In genomic region chr2:158359757-158360620, GRCm38 (mm10) we compare ENCODE assay signal across 8 mouse cellular contexts. TPM values are rescaled to one million over a fixed set of nuclear protein-coding genes. Genes with fewer than 3 reads are reported as not detected.
DNase-seq lines count a peak whose midpoint lies in the region; ATAC-seq and TF ChIP-seq lines count a peak whose summit lies in the region.

No protein-coding gene starts in this region.

- H3K36me3 ChIP-seq in lung, postnatal 0 days (ENCODE audit: insufficient read depth, low read length), result peaks cover 15% of the 10 kb centered on the region
- peaks cover 54% of the 10 kb centered on the region for H3K36me3 ChIP-seq in forebrain, embryonic 13.5 days (ENCODE audit: poor library complexity, severe bottlenecking)
- H3K36me3 ChIP-seq in limb, embryonic 11.5 days (ENCODE audit: control insufficient read depth, insufficient read depth, low read length), result peaks cover 27% of the 10 kb centered on the region

- H3K27me3 ChIP-seq in lung, postnatal 0 days (replicated peaks; ENCODE audit: insufficient read depth, low read length), result no peaks in the 10 kb centered on the region
- H3K27me3 ChIP-seq in forebrain, embryonic 13.5 days, result no peaks in the 10 kb centered on the region
- H3K27me3 ChIP-seq in limb, embryonic 11.5 days (ENCODE audit: control insufficient read depth, insufficient read depth, low read length), result no peaks in the 10 kb centered on the region

- peaks cover 8% of the 10 kb centered on the region; the same call in 1 of the 2 replicates for H3K4me1 ChIP-seq in lung, postnatal 0 days (ENCODE audit: insufficient read depth, low read depth, low read length)
- H3K4me1 ChIP-seq in lung, adult 2 months (ENCODE audit: control insufficient read depth, insufficient read depth, low read length), result peaks cover 5% of the 10 kb centered on the region
- peaks cover 28% of the 10 kb centered on the region for H3K4me1 ChIP-seq in forebrain, embryonic 13.5 days
- 0 out of 2 replicates have a peak, but pooled peaks cover 5% of the 10 kb centered on the region for H3K4me1 ChIP-seq in limb, embryonic 11.5 days (ENCODE audit: control insufficient read depth, insufficient read depth, low read length)
- peaks cover 8% of the 10 kb centered on the region; the same call in 1 of the 2 replicates for H3K4me1 ChIP-seq in olfactory bulb, adult 2 months (ENCODE audit: control insufficient read depth, insufficient read depth, low read length)

- no peak for TF ChIP-seq EP300 in lung, postnatal 0 days (IDR thresholded peaks at IDR 0.05)

- DNase-seq in lung, postnatal 0 days (ENCODE audit: low spot score), result no peak
- no peak for DNase-seq in lung, adult 2 months
- no peak for DNase-seq in limb, embryonic 11.5 days (ENCODE audit: low spot score)
- DNase-seq in ovary, postnatal 14 days (ENCODE audit: low spot score), result no peak
- DNase-seq in ovary, postnatal 36 days (ENCODE audit: low spot score), result no peak
- DNase-seq in left cerebral cortex, postnatal 10 days (ENCODE audit: extremely low spot score in 1 of 2, low spot score in 2 of 2), result no peak

- intact Hi-C loops in left cerebral cortex, postnatal 10 days (cut with DNase I), result no loop called here

- TF ChIP-seq POLR2A in lung, adult 2 months (IDR thresholded peaks at IDR 0.05; ENCODE audit: borderline replicate concordance, extremely low read depth, low read depth, low read length), result no peak
- no peak for TF ChIP-seq POLR2A in olfactory bulb, adult 2 months (IDR thresholded peaks at IDR 0.05; ENCODE audit: insufficient read depth, low read depth, low read length)

- H3K27ac ChIP-seq in lung, postnatal 0 days (ENCODE audit: low read length), result no peak overlapping the region
- H3K27ac ChIP-seq in forebrain, embryonic 13.5 days, result no peak overlapping the region
- H3K27ac ChIP-seq in limb, embryonic 11.5 days (replicated peaks; ENCODE audit: low read depth, low read length), result no peak overlapping the region; the same call in 1 of the 2 replicates
- no peak overlapping the region for H3K27ac ChIP-seq in olfactory bulb, adult 2 months (ENCODE audit: insufficient read depth, low read depth, low read length)

- peak overlapping the region; percentile 58 for H3K4me2 ChIP-seq in lung, postnatal 0 days (replicated peaks; ENCODE audit: low read depth, low read length)
- peak overlapping the region; percentile 88 for H3K4me2 ChIP-seq in forebrain, embryonic 13.5 days
- H3K4me2 ChIP-seq in limb, embryonic 11.5 days (ENCODE audit: low read depth, severe bottlenecking), result peak overlapping the region; percentile 83

- no peaks in the 10 kb centered on the region for H3K9me3 ChIP-seq in lung, postnatal 0 days (ENCODE audit: low read length)
- H3K9me3 ChIP-seq in forebrain, embryonic 13.5 days (replicated peaks), result no peaks in the 10 kb centered on the region
- H3K9me3 ChIP-seq in limb, embryonic 11.5 days (ENCODE audit: control insufficient read depth, low read length), result no peaks in the 10 kb centered on the region

- peak overlapping the region; percentile 47 for H3K9ac ChIP-seq in lung, postnatal 0 days (replicated peaks; ENCODE audit: low read depth)
- peak overlapping the region; percentile 97 for H3K9ac ChIP-seq in forebrain, embryonic 13.5 days
- H3K9ac ChIP-seq in limb, embryonic 11.5 days (ENCODE audit: low read length), result peak overlapping the region; percentile 96

- no peak for ATAC-seq in lung, postnatal 0 days
- ATAC-seq in forebrain, embryonic 13.5 days, result no peak
- ATAC-seq in limb, embryonic 11.5 days (ENCODE audit: insufficient number of reproducible peaks, low FRiP score, low TSS enrichment, low read depth), result no peak

- 54% methylated on average over 12 of the region's 12 CpGs for WGBS in lung, postnatal 0 days
- 64% methylated on average over 12 of the region's 12 CpGs for WGBS in lung, adult 2 months
- 70% methylated on average over 12 of the region's 12 CpGs for WGBS in forebrain, embryonic 13.5 days
- WGBS in limb, embryonic 11.5 days, result 68% methylated on average over 12 of the region's 12 CpGs
- WGBS in olfactory bulb, adult 2 months, result 55% methylated on average over 12 of the region's 12 CpGs

- peak overlapping the region; percentile 47 for H3K4me3 ChIP-seq in lung, postnatal 0 days (ENCODE audit: low read depth, low read length)
- H3K4me3 ChIP-seq in lung, adult 2 months (replicated peaks; ENCODE audit: extremely low read depth, low read depth, low read length), result no peak overlapping the region
- H3K4me3 ChIP-seq in forebrain, embryonic 13.5 days, result peak overlapping the region; percentile 95
- peak overlapping the region; percentile 77 for H3K4me3 ChIP-seq in limb, embryonic 11.5 days (ENCODE audit: low read depth, low read length)
- H3K4me3 ChIP-seq in olfactory bulb, adult 2 months (ENCODE audit: insufficient read depth, low read depth, low read length), result peak overlapping the region; percentile 79

- TF ChIP-seq CTCF in lung, postnatal 0 days (IDR thresholded peaks at IDR 0.05), result no peak
- TF ChIP-seq CTCF in lung, adult 2 months (IDR thresholded peaks at IDR 0.05; ENCODE audit: insufficient read depth, low read length), result no peak
- no peak for TF ChIP-seq CTCF in olfactory bulb, adult 2 months (IDR thresholded peaks at IDR 0.05; ENCODE audit: insufficient read depth, low read depth, low read length)

RNA-seq across cellular contexts. Expression of gene Snhg11, which starts 15.4 kb away (rescaled TPM):
- 6.1 and 6.2 TPM in 2 replicates for polyA plus RNA-seq in lung, postnatal 0 days (2015; fragmentation: Nextera tagmentation; extraction: Ambion mirVana)
- 10.6 and 12.7 TPM in 2 replicates for polyA plus RNA-seq in lung, adult 2 months (2012; rRNA removed)
- polyA plus RNA-seq in forebrain, embryonic 13.5 days (2015; fragmentation: Nextera tagmentation; extraction: Ambion mirVana), result 56.7 and 73.0 TPM in 2 replicates
- polyA plus RNA-seq in limb, embryonic 11.5 days (2014; fragmentation: Nextera tagmentation; extraction: Ambion mirVana), result 4.0 and 4.7 TPM in 2 replicates
- polyA plus RNA-seq in olfactory bulb, adult 2 months (2012; ENCODE audit: insufficient read depth, insufficient read length, low replicate concordance, missing spikeins), result 293 and 768 TPM in 2 replicates
- total RNA-seq in left cerebral cortex, postnatal 10 days (2021), result 100 to 1,000 TPM; 560 to 613 TPM

RNA-seq across cellular contexts. Expression of gene Ralgapb, which starts 49.7 kb away (rescaled TPM):
- polyA plus RNA-seq in lung, postnatal 0 days (2015; fragmentation: Nextera tagmentation; extraction: Ambion mirVana), result 14.8 and 17.8 TPM in 2 replicates
- polyA plus RNA-seq in lung, adult 2 months (2012; rRNA removed), result 19.4 and 27.5 TPM in 2 replicates
- polyA plus RNA-seq in forebrain, embryonic 13.5 days (2015; fragmentation: Nextera tagmentation; extraction: Ambion mirVana), result 20.4 and 22.3 TPM in 2 replicates
- 19.3 and 21.6 TPM in 2 replicates for polyA plus RNA-seq in limb, embryonic 11.5 days (2014; fragmentation: Nextera tagmentation; extraction: Ambion mirVana)
- not detected in 2 replicates for polyA plus RNA-seq in olfactory bulb, adult 2 months (2012; ENCODE audit: insufficient read depth, insufficient read length, low replicate concordance, missing spikeins)
- 10 to 100 TPM; 77.3 to 84.0 TPM for total RNA-seq in left cerebral cortex, postnatal 10 days (2021)

RNA-seq across cellular contexts. Expression of gene Lbp, which starts 53.7 kb away (rescaled TPM):
- 42.1 and 56.8 TPM in 2 replicates for polyA plus RNA-seq in lung, postnatal 0 days (2015; fragmentation: Nextera tagmentation; extraction: Ambion mirVana)
- 95.4 and 110 TPM in 2 replicates for polyA plus RNA-seq in lung, adult 2 months (2012; rRNA removed)
- 0.53 and 0.92 TPM in 2 replicates for polyA plus RNA-seq in forebrain, embryonic 13.5 days (2015; fragmentation: Nextera tagmentation; extraction: Ambion mirVana)
- polyA plus RNA-seq in limb, embryonic 11.5 days (2014; fragmentation: Nextera tagmentation; extraction: Ambion mirVana), result 3.1 and 4.0 TPM in 2 replicates
- polyA plus RNA-seq in olfactory bulb, adult 2 months (2012; ENCODE audit: insufficient read depth, insufficient read length, low replicate concordance, missing spikeins), result not detected in 2 replicates
- 1 to 10 TPM; 2.1 to 5.7 TPM for total RNA-seq in left cerebral cortex, postnatal 10 days (2021)

Comparison
In these comparisons a context has a peak if more than half of its experiments do, and no peak if none do; other contexts are left out.
1. H3K9ac ChIP-seq: peak in every context shown above with its lines; median percentile 97 in forebrain, embryonic 13.5 days; 96 in limb, embryonic 11.5 days; 47 in lung, postnatal 0 days.